Mouse (Mus musculus) neural tube, embryonic 14.5 days (tissue): ENCODE measurements around the gene Trim40. TPM values are rescaled to one million over a fixed set of nuclear protein-coding genes. Genes with fewer than 3 reads are reported as not detected.

Experiments used
- ATAC-seq: fragments of 200-750 bp; cut with Nextera tagmentation; 2 replicates; pipeline ENCODE4 v1.8.0; 2017; ENCODE audit warnings: low read depth, mild to moderate bottlenecking, moderate TSS enrichment, moderate library complexity
- H3K27ac ChIP-seq: fragments of 300-500 bp; sonication (generic); 2 replicates; pipeline ENCODE4 v1.5.1; 2014; ENCODE audit warnings: low read depth, mild to moderate bottlenecking, control low read depth, low read length, moderate library complexity, mixed read lengths
- H3K27me3 ChIP-seq: fragments of 300-500 bp; sonication (generic); 2 replicates; pipeline ENCODE4 v1.6.1; 2014; ENCODE audit warnings: low read length; ENCODE audit not compliant: control insufficient read depth, insufficient read depth
- H3K36me3 ChIP-seq: fragments of 300-500 bp; sonication (generic); 2 replicates; pipeline ENCODE4 v1.6.1; 2014; ENCODE audit warnings: low read length, mixed read lengths; ENCODE audit not compliant: control insufficient read depth, insufficient read depth
- H3K4me1 ChIP-seq: fragments of 300-500 bp; sonication (generic); 2 replicates; pipeline ENCODE4 v1.6.1; 2014; ENCODE audit warnings: low read length; ENCODE audit not compliant: control insufficient read depth, insufficient read depth
- H3K4me2 ChIP-seq: fragments of 300-500 bp; sonication (generic); 2 replicates; pipeline ENCODE4 v1.6.1; 2014; ENCODE audit warnings: mild to moderate bottlenecking, low read depth, low read length, control low read depth
- H3K4me3 ChIP-seq: fragments of 300-500 bp; sonication (generic); 2 replicates; pipeline ENCODE4 v1.5.1; 2014; ENCODE audit warnings: low read depth, low read length, control low read depth, mixed read lengths
- H3K9ac ChIP-seq: fragments of 300-500 bp; sonication (generic); replicated peaks from 2 replicates; pipeline ENCODE4 v1.6.1; 2014; ENCODE audit warnings: low read depth, mild to moderate bottlenecking, control low read depth, low read length, mixed read lengths
- H3K9me3 ChIP-seq: fragments of 300-500 bp; sonication (generic); 2 replicates; pipeline ENCODE4 v1.6.1; 2016; ENCODE audit warnings: low read length; ENCODE audit not compliant: control insufficient read depth
- WGBS: fragments of 180-500 bp; shearing (Covaris S2); extraction: QIAGEN DNeasy Blood & Tissue Kit; methylation state at CpG from one replicate; pipeline ENCODE4 v1.1.7; 2014; 5-methylcytosine and 5-hydroxymethylcytosine counted together
- polyA plus RNA-seq: library from polyadenylated mRNA; unstranded; fragments of >200 nt; fragmentation: Nextera tagmentation; extraction: Ambion mirVana; gene quantifications from 2 replicates; pipeline ENCODE4 v1.2.1, GENCODE M21; 2014

Gene Trim40
- polyA plus RNA-seq, 1 experiment from 2014 or later: not detected

DNA sequence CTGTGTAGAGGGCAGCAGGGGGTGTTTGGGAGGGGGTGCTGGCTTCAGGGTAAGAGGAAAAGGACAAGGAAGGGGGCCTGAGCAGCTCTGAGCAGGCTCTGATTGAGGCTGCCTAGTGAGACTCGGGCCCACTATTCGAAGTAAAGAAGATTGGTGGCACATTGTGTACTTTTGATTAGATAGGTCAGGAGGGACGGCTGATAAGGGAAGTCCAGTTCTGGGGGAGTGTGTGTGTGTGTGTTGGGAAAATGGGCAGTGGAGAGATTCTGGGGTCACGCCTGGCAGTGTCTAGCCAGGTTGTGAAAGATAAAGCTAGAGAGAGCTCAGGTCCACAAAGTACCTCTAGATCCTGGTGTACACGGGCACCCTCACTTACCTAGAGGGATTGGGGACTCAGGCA is 38.3 kb downstream of the Trim40 start:
- Histone ChIP-seq H3K4me3 (no peak overlapping the region), H3K9ac (no peak overlapping the region), H3K27me3 (no peaks in the 10 kb centered on the region), H3K36me3 (peaks cover 19% of the 10 kb centered on the region), H3K27ac (no peak overlapping the region), H3K9me3 (no peaks in the 10 kb centered on the region), H3K4me2 (no peak overlapping the region), H3K4me1 (no peaks in the 10 kb centered on the region)
- ATAC-seq: no peak
- 94% methylated on average over 5 of the region's 5 CpGs for WGBS

DNA sequence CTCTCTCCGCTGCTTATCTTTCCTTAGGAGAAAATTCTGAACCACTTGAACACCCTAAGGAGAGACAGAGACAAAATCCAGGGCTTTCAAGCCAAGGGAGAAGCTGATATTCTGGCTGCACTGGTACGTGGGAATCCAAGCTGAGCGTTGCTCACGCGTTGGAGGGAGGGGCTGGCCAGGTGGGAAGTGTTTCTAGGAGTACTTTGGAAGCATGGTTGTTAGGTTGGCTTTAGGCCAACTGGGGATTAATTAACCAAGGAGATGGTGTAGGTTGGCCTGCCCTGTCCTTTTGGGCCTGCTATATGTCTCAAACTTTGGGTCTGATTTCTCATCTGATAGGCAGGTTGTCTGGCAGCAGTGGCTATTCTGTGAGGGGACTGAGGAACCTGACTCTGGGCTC is 38.7 kb downstream of the Trim40 start:
- WGBS: 93% methylated on average over 5 of the region's 5 CpGs
- no peak for ATAC-seq
- Histone ChIP-seq H3K9ac (no peak overlapping the region), H3K4me2 (no peak overlapping the region), H3K4me3 (no peak overlapping the region), H3K36me3 (peaks cover 16% of the 10 kb centered on the region), H3K27ac (no peak overlapping the region), H3K4me1 (no peaks in the 10 kb centered on the region), H3K9me3 (no peaks in the 10 kb centered on the region), H3K27me3 (no peaks in the 10 kb centered on the region)

DNA sequence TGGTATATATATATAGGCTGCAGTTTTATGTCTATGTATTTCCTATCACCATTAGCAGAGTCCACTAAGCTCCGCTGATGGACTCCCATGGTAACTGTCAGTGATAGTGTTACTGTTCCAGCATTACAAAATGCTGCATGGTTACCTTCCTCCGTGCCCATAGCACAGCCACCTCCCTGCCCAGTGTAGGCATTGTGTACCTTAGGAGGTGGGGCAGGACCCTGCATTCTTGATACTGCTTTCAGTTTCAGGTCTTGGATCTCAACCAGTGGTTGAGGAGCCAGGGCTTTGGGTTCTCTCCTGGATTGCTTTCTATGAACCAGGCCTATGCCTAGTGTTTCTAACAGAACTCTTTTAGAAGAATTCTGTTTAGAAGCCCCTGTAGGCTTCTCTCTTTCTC is 39.9 kb downstream of the Trim40 start:
- Histone ChIP-seq H3K27ac (no peak overlapping the region), H3K4me3 (no peak overlapping the region), H3K4me1 (no peaks in the 10 kb centered on the region), H3K36me3 (peaks cover 12% of the 10 kb centered on the region), H3K4me2 (no peak overlapping the region), H3K9me3 (no peaks in the 10 kb centered on the region), H3K27me3 (no peaks in the 10 kb centered on the region), H3K9ac (no peak overlapping the region)
- WGBS: 100% methylated on average over 2 of the region's 2 CpGs
- no peak for ATAC-seq

DNA sequence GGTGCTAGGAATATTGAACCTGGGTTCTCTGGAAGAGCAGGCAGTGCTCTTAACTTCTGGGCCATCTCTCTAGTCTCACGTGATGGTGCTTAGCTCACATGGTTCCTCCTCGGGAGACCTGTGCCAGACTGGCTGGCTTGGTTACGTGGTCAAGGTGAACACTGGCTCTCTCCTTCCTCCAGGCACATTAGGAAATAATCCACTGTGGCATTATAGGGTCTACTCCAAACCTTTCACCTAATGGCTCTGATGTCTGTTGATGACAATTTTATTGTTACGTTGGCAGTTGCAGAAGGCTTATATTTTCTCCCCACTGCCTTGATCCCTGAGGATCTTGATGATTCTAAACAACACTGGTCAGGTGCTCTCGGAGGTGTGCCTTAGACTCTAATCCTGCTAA is 41.0 kb downstream of the Trim40 start:
- Histone ChIP-seq H3K4me3 (no peak overlapping the region), H3K9ac (no peak overlapping the region), H3K4me2 (no peak overlapping the region), H3K9me3 (no peaks in the 10 kb centered on the region), H3K36me3 (peaks cover 12% of the 10 kb centered on the region), H3K4me1 (no peaks in the 10 kb centered on the region), H3K27me3 (no peaks in the 10 kb centered on the region), H3K27ac (no peak overlapping the region)
- WGBS: 83% methylated on average over 5 of the region's 5 CpGs
- no peak for ATAC-seq

DNA sequence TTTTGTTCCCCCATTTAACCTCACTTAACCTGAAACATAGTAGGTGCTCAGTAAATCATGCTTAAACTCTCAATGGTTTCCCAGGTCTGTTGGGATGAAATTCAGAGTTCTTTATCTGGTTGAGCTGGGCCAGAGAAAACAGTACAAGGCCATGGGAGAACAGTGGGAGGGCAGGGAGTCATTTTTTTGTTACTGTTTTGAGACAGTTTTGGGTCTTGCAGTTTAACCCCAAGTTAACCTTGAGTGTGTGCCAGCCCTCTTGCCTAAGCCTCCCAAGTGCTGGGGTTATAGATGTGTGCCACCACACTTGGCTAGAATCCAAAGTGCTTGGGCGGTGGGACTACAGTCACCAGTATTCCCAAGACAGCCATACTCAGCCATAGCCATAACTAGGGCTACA is 45.2 kb downstream of the Trim40 start:
- WGBS: 43% methylated on average over 1 of the region's 1 CpGs
- Histone ChIP-seq H3K9me3 (no peaks in the 10 kb centered on the region), H3K9ac (no peak overlapping the region), H3K27ac (no peak overlapping the region), H3K27me3 (no peaks in the 10 kb centered on the region), H3K4me2 (no peak overlapping the region), H3K36me3 (no peaks in the 10 kb centered on the region), H3K4me1 (no peaks in the 10 kb centered on the region), H3K4me3 (no peak overlapping the region)
- ATAC-seq: no peak

DNA sequence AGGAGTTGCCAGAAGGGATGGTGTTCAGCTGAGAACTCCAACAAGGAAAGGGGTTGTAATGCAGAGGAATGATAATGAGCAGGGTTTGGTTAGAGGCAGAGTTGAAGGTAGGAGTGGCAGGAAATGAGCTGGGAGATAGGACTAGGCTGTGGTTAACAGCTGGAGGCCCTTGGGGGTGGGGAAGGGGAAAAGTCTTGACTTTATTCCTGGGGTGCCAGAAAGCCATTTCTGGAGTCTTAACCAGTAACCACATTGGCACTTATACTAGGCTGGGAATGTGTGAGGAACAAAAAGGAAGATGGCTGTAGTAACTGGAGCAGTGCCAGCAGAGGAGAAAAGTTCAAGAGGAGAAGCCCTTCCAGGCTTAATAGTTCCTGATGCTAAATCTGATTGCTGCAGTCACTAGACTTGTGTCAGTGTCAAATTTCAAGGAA is 45.6 kb downstream of the Trim40 start:
- ATAC-seq: no peak
- no peak overlapping the region for H3K27ac ChIP-seq
- H3K9ac ChIP-seq: no peak overlapping the region
- no peak overlapping the region for H3K4me2 ChIP-seq
- no peak overlapping the region for H3K4me3 ChIP-seq
- no peaks in the 10 kb centered on the region for H3K27me3 ChIP-seq
- H3K9me3 ChIP-seq: no peaks in the 10 kb centered on the region
- no peaks in the 10 kb centered on the region for H3K4me1 ChIP-seq
- H3K36me3 ChIP-seq: no peaks in the 10 kb centered on the region

DNA sequence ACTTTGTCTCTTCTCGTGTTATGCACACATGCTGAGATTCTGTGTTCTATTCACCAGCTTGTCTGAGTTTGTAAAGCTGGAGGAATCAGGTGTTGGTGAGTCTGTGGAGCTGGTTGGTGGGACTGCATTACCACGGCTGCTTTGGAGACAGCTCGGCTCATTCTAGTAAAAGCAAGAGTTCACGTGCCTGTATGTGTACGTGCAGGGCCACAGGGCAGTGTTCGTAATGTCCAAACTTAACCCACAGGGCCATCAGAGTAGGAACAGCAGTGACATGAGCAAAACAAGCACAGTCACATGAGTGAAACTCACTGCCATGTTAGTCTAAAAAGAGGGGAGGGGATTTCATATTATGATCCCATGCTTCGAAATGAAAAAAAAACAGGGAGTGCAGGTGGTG is 46.2 kb downstream of the Trim40 start:
- no peaks in the 10 kb centered on the region for H3K36me3 ChIP-seq
- H3K4me2 ChIP-seq: no peak overlapping the region
- no peak overlapping the region for H3K9ac ChIP-seq
- no peaks in the 10 kb centered on the region for H3K9me3 ChIP-seq
- no peak for ATAC-seq
- H3K27ac ChIP-seq: no peak overlapping the region
- 79% methylated on average over 7 of the region's 7 CpGs for WGBS
- no peaks in the 10 kb centered on the region for H3K4me1 ChIP-seq
- no peaks in the 10 kb centered on the region for H3K27me3 ChIP-seq
- no peak overlapping the region for H3K4me3 ChIP-seq

DNA sequence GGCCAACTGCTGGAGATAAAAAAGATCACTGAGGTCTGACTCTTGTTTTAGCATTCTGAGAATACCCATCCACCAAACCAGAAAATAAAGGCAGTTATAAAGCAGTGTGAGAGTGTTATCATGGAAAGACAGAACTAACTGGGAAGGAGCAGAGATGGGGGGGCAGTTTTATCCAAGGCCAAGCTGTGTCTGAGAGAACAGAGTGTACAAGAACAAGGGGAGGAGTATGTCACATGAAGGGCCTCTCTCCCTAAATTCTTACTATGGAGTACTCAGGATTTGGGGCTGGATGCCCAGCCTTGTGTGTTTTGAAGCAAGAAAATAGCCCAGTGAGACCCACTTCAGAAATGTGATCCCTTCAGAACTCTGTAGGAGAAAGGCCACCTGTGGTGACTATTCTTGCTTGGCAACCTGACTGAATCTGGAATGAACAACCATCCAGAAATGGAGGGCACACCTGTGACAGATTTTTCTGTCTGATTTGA is 48.9 kb downstream of the Trim40 start:
- H3K27ac ChIP-seq: no peak overlapping the region
- H3K4me3 ChIP-seq: no peak overlapping the region
- peaks cover 5% of the 10 kb centered on the region for H3K4me1 ChIP-seq
- no peaks in the 10 kb centered on the region for H3K36me3 ChIP-seq
- no peak for ATAC-seq
- no peaks in the 10 kb centered on the region for H3K9me3 ChIP-seq
- H3K9ac ChIP-seq: no peak overlapping the region; the same call in 1 of the 2 replicates
- H3K4me2 ChIP-seq: no peak overlapping the region
- no peaks in the 10 kb centered on the region for H3K27me3 ChIP-seq

DNA sequence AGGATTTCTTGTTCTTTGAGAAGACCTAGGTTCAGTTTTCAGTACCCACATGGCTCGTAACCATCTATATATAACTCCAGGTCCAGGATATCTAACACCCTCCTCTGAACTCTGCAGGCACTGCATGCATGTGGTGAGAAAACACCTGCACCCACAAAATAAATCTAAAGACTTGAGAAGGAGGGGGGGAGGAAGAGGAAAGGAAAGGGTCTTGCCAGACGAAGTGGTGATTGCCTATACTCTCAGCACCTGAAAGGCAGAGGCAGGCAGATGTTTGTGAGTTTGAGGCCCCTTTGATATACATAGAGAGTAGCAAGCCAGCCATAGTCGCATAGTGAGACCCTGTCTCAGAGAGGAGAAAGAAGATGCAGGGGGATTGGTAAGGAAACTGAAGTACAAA is 50.0 kb downstream of the Trim40 start:
- Histone ChIP-seq H3K9ac (no peak overlapping the region), H3K36me3 (no peaks in the 10 kb centered on the region), H3K4me1 (peaks cover 5% of the 10 kb centered on the region), H3K27me3 (no peaks in the 10 kb centered on the region), H3K4me3 (no peak overlapping the region), H3K4me2 (no peak overlapping the region), H3K9me3 (no peaks in the 10 kb centered on the region), H3K27ac (no peak overlapping the region)
- 85% methylated on average over 3 of the region's 3 CpGs for WGBS
- no peak for ATAC-seq

DNA sequence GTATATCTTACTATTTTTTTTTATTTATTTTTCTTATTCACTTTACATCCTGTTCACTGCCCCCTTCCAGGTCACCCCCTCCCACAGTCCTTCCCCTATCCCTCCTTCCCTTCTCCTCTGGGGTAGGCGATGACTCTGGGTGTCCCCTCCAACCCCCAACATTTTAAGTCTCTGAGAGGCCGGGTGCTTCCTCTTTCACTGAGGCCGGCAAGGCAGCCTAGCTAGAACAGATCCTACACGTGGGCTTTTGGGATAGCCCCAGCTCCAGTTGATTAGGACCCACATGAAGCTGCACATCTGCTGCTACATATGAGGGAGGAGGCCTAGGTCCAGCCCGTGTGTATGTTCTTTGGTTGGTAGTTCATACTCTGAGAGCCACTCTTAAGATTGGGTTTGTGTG is 50.9 kb downstream of the Trim40 start:
- H3K9me3 ChIP-seq: no peaks in the 10 kb centered on the region
- ATAC-seq: no peak
- 88% methylated on average over 5 of the region's 5 CpGs for WGBS
- H3K27ac ChIP-seq: no peak overlapping the region
- H3K36me3 ChIP-seq: no peaks in the 10 kb centered on the region
- no peak overlapping the region for H3K9ac ChIP-seq
- H3K4me1 ChIP-seq: peaks cover 5% of the 10 kb centered on the region
- H3K4me3 ChIP-seq: no peak overlapping the region
- H3K4me2 ChIP-seq: no peak overlapping the region
- H3K27me3 ChIP-seq: no peaks in the 10 kb centered on the region
